Mouse (Mus musculus) layer of hippocampus, adult 2 months (tissue): Measurements from ENCODE around the gene Chchd6. TPM values are rescaled to one million over a fixed set of nuclear protein-coding genes. Genes with fewer than 3 reads are reported as not detected.

Experiments used
- DNase-seq, 2 experiments: peaks; one replicate each; pipeline ENCODE4 v3.0.0; 2022; ENCODE audit warnings: low spot score in 2 of 2
- H3K27ac ChIP-seq: fragments of 200-600 bp; 2 replicates; pipeline ENCODE4 v1.8.1; 2022
- H3K4me3 ChIP-seq: fragments of 200-600 bp; 2 replicates; pipeline ENCODE4 v1.8.1; 2022; ENCODE audit warnings: mild to moderate bottlenecking
- CTCF ChIP-seq: fragments of 200-600 bp; conservative IDR thresholded peaks from 2 replicates; pipeline ENCODE4 v1.8.1; 2022; ENCODE audit warnings: antibody characterized with exemption, mild to moderate bottlenecking, moderate library complexity
- total RNA-seq, 2 experiments: library from RNA; stranded (reverse); gene quantifications; 2 replicates each; pipeline ENCODE4 v1.2.3; 2021

Chchd6 gene
- total RNA-seq, 2 experiments from 2014 or later = 61.4 to 71.1 TPM

DNA sequence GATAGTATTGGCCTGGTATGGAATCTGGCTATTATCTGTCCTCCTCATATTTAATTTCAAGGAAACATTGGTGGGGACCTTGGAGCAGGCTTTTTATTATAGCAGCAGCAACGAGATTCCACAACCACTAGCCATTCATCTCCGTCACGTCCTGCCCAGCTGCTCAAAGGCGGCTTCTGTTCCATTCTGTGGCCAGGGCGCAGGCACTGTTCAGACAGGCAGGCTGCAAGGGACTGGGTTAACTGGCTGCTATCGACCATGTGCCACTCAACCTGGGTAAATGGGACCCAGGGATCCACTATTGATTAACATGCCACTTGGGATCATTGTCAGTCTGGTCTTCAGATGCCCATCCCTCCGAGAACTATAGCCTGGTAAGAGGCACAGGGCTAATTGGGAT, 205.7 kb downstream of the Chchd6 start:
- no peak for TF ChIP-seq CTCF

DNA sequence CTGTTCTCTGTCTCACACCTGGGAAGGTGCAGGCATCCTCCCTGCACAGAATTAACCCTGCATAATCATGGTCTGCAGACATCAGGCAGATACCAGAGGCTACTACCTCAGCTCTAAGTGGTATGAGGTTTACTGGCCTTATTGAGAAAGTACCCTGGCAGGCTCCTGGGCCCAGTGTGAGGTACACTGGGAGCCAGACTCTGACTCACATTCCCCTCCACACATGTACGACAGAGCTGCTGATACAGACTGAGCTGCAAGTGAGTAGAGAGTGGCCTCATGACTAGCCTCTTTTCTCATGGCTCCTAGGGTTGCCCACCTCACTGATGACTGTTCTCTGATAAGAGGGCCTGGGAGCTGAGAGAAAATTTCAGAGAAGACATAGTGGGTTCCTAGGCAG, 208.5 kb downstream of the Chchd6 start:
- no peak for DNase-seq
- no peak for TF ChIP-seq CTCF

More for the DNA sequence above, 205.7 kb downstream of the Chchd6 start:
- no peak for DNase-seq
- H3K4me3 ChIP-seq = no peak overlapping the region
- H3K27ac ChIP-seq = no peak overlapping the region

GRCm38 (mm10) chr6:89384699-89385098, 210.8 kb downstream of the Chchd6 start:
- no peak for TF ChIP-seq CTCF
- Histone ChIP-seq H3K27ac (no peak overlapping the region), H3K4me3 (no peak overlapping the region)
- no peak for DNase-seq

More for the DNA sequence above, 208.5 kb downstream of the Chchd6 start:
- Histone ChIP-seq H3K4me3 (no peak overlapping the region), H3K27ac (no peak overlapping the region)

- no peak for DNase-seq
- TF ChIP-seq CTCF = no peak
- H3K27ac ChIP-seq = no peak overlapping the region
Measured at GRCm38 (mm10) chr6:89381851-89382250, 213.6 kb downstream of the Chchd6 start.

GRCm38 (mm10) chr6:89381172-89381571, 214.3 kb downstream of the Chchd6 start:
- no peak overlapping the region for H3K4me3 ChIP-seq
- no peak for DNase-seq
- no peak overlapping the region for H3K27ac ChIP-seq
- TF ChIP-seq CTCF = no peak

More at GRCm38 (mm10) chr6:89381851-89382250, 213.6 kb downstream of the Chchd6 start:
- no peak overlapping the region for H3K4me3 ChIP-seq

DNA sequence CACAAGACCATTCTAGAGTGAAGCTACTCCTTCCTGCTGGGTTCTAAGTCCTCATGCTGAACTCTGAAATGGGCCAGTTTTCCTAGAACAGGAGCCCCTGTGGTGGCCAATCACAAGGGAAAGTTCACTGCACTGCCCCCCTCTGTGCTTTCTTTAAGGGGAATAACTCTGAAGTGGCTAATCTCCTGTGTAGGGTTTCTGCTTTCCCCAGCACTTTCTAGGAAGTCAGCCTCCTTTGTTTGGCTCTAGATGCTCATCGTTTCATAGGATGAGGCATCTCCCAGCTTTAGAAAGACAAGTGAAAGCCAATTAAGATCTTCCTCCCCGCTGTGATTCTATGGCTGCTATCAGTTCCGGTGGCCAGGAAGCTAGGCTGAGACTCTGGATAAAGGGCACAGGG, 214.7 kb downstream of the Chchd6 start:
- no peak for DNase-seq
- TF ChIP-seq CTCF = no peak
- Histone ChIP-seq H3K27ac (no peak overlapping the region), H3K4me3 (no peak overlapping the region)

DNA sequence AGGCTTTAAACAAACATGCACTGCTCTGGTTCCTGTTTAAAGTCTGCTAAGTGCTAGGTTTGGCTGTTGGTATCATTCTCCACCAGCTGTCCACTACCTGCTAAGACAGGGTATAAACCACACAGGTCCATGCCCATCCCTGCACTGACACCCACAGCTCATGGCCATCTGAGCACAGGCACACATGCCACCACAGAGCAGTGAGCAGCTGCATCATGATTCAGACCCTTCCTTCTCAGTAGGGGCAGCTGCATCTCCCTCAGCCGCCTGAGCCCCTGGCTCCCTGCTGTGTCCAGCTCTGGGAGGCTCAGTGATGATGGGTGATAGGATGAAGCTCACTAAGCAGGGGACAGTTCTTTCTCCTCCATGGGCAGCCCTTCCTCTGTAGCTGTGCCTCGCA, 217.2 kb downstream of the Chchd6 start:
- no peak for DNase-seq
- no peak for TF ChIP-seq CTCF
- Histone ChIP-seq H3K4me3 (no peak overlapping the region), H3K27ac (no peak overlapping the region)

DNA sequence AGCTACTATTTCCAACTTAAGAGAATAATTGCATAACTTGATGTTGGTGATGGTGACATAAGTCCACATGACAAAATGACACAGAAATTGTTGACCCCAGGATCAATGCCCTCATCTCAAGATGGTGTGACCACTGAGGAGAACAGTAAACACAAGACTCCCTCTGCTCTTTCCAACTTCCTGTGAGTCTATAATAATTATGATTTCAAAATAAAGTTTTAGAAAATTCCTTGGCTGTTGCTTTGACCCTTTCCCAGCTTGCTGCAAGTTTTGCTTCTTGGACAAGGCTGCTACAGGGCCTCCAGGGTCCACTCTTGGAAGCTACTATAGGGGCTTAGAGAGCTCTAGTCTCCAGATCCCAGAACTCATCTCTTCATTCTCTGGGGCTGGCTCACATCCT, 226.6 kb downstream of the Chchd6 start:
- no peak for TF ChIP-seq CTCF
- no peak for DNase-seq
- H3K27ac ChIP-seq = no peak overlapping the region
- no peak overlapping the region for H3K4me3 ChIP-seq

DNA sequence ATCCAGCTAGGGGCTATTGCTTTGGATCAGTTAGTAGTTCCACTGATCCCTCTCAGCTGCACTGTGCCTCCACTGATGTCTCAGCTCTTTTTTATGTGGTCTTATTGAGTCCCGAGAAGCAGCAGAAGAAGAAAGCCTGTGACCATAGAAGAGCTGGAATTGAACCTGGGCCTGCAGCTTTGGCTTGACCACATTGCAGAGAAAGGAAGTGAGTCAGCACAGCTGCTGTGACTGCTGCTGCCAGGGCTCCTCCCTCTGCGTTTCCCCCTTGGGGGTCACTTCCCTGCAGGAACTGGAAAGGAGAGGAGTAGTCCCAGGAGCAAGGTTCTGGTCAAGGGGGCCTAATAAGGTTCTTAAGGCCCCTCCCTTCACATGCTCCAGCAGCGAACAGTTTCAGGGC, 231.1 kb downstream of the Chchd6 start:
- H3K27ac ChIP-seq = no peak overlapping the region
- no peak for TF ChIP-seq CTCF
- no peak for DNase-seq
- H3K4me3 ChIP-seq = no peak overlapping the region

- Histone ChIP-seq H3K27ac (peak overlapping the region; percentile 79), H3K4me3 (peak overlapping the region; percentile 70)
- no peak for DNase-seq
- TF ChIP-seq CTCF = no peak
Measured at GRCm38 (mm10) chr6:89363107-89363451, 232.4 kb downstream of the Chchd6 start.

- peak; percentile 61 for TF ChIP-seq CTCF
- peak within 1 kb of the TSS; percentile 76 for H3K4me3 ChIP-seq
- peak within 1 kb of the TSS; percentile 84 for H3K27ac ChIP-seq
- peak in 1 of 2 experiments; percentile 51 for DNase-seq
Measured at GRCm38 (mm10) chr6:89362281-89363106, 233.0 kb downstream of the Chchd6 start, which contains the start of gene Plxna1. Plxna1 (minus strand) TSS chr6:89362620.

DNA sequence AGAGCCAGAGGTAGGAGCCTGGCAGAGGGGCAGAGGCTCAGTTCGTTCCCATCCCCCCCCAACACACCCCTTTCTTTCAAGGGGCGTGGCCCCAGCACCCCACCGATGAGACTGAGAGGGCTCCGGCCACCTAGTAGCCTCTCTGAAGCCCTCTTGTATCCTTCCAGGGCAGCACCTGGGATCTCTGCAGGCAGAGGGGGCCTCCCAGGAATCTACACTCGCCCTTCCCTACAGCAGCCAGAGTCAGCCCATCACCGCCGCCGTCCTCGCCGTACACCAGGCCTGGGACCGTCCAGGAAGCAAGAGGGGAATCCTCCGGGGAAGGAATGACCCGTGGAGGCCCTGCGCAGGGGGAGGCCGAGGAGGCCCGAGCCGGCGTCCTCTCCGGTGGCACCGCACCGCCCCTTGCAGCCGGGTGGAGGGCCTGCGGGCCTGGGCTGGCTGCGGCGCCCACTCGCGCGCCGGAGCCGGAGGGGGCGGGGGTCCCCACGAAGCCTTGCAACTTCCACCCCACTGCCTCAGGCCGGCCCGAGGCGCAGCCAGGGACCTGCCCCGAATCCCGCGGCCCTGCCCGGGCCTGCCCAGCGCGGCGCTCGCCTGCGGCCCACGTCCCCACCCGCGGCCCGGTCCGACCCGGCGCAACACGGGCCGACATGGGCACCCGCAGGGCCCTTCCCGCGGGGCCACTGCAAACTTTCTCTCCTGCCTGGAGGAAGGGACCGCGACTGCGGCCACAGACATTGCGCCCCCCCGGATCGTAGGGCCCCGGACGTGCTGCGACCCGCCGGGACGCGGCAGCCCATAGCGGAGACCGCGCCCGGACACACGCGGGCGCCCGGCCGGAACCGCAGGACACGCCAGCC, 233.8 kb downstream of the Chchd6 start:
- TF ChIP-seq CTCF = no peak
- H3K27ac ChIP-seq = peak overlapping the region; percentile 84
- DNase-seq = no peak
- peak overlapping the region; percentile 76 for H3K4me3 ChIP-seq

- Histone ChIP-seq H3K27ac (peak overlapping the region; percentile 84), H3K4me3 (peak overlapping the region; percentile 76)
- TF ChIP-seq CTCF = no peak
- no peak for DNase-seq
Measured at GRCm38 (mm10) chr6:89360709-89361417, 234.6 kb downstream of the Chchd6 start.
